Mouse (Mus musculus) erythroid progenitor cell, adult 5-6 weeks (primary cell): ENCODE measurements around the gene Pifo. TPM values are rescaled to one million over a fixed set of nuclear protein-coding genes. Genes with fewer than 3 reads are reported as not detected.

Source experiments
- ATAC-seq: replicated peaks from 2 replicates; pipeline ENCODE4 v1.8.0; 2016; ENCODE audit warnings: moderate number of reproducible peaks, mild to moderate bottlenecking, moderate TSS enrichment, inconsistent platforms; ENCODE audit not compliant: poor library complexity, low FRiP score, severe bottlenecking
- total RNA-seq, 2 experiments: library from RNA; stranded (forward) in 1 of 2; stranded (reverse) in 1 of 2; fragments of 150-400 nt in 1 of 2; fragments of 186-747, 209-891 nt in 1 of 2; gene quantifications; 2 replicates each; pipeline versions ENCODE4 v1.2.3 to v1.2.4; 2015 to 2017; ENCODE audit warnings: low replicate concordance in 2 of 2

Gene Pifo
- total RNA-seq, 2 experiments from 2014 or later, result not detected

DNA sequence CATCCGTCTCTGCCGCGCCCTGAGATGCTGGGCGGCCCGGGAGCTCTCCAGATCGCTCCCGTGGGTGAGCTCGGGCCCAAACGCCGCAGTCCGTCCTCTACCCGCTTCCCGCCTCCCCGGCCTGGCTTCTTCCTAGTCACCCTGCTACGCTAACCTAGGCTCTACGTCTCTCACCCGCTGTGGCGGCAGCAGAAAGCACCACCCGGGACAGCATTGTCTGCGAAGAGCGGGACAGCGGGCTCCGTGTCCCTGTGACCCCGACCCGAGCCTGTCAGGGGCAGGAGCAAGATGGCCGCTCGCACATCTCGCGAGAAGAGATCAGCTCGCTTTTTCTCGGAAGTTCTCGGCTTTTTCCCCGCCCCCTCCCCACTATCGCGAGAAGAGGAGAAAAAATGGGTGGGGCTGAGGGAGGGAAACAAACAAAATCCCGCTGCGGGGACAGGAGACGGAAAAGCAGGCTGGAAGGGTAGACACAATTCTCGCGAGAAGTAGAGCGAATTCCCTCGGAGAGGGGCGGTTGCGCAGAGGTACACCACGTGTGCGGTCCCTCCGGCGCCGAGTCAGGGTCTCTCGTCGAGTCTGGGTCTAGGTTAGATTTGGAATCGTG, 55.4 kb downstream of the Pifo start, which contains the start of gene Wdr77:
Wdr77 (plus strand) TSS at position 396 of the 607 bp plus-strand sequence.
- ATAC-seq, result peak; percentile 93

DNA sequence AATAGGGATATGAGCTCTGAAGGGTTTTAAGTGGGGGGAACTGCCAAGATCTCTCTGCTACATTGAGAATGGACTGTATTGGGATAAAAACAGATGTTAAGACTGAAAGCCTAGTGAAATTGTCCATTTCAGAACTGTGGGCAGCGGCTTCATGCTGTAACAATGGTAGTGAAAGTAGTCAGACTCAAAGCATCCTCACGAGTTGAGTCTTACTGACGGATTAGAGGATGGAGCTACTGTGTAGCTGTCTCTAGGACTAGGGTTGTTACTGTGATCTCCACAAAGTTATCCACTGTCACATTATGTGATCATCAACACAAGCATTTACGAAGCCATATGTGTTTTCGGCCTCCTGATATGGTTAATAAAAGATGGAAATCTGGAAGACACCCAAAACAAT, 56.2 kb downstream of the Pifo start:
- ATAC-seq, result no peak

DNA sequence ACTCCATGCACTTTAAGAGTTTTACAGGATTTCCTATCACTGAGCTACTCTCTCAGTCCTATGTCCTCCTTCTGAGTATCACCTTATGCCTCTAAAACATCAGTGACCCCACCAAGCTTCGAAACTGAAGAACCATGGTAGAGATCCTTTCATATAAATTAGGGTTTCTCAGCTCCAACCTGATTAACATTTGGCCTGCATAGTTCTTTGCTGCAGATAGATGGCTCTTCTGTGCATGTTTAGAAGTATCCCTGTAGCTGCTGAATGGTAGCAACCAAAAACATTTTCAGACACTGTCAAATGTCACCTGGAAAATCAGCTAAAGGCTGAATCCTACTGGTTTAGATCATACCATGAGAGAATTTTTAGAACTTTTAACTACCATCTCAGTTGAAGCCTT, 57.2 kb downstream of the Pifo start:
- ATAC-seq, result no peak

DNA sequence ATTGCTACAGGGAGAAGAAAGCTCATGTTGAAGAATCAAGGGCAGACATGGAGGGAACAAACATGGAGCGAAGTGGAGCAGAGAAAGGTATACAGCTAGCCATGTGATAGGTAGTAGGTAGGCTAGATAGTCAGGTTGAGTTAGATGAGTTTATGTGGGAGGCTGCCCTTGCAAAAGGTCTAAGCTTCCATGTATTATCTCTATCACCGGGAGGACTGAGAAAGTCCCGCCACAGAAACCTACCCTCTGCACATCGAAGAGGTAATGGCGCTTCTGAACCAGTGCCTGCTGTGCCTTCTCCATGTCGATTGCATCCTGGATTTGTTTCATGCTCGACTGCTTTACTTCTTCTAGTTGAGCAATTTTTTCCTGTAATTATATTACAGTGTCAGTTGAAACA, 63.1 kb downstream of the Pifo start:
- no peak for ATAC-seq

Other genes starting within 250 kb of the Pifo start
- 157 and 193 TPM in 2 replicates for gene Rap1a, start 213.3 kb downstream of the Pifo start, total RNA-seq (2015; ENCODE audit: low replicate concordance)
- gene Rap1a, start 213.3 kb downstream of the Pifo start, total RNA-seq (2017; ENCODE audit: low replicate concordance), result 182 and 220 TPM in 2 replicates
- gene Adora3, start 143.8 kb downstream of the Pifo start, total RNA-seq (2015; ENCODE audit: low replicate concordance), result 1.1 TPM in 1 of 2 replicates, not detected in the other
- gene Adora3, start 143.8 kb downstream of the Pifo start, total RNA-seq (2017; ENCODE audit: low replicate concordance), result not detected in 2 replicates
- gene Tmigd3, start 143.7 kb downstream of the Pifo start, total RNA-seq (2015; ENCODE audit: low replicate concordance), result not detected in 2 replicates
- gene Tmigd3, start 143.7 kb downstream of the Pifo start, total RNA-seq (2017; ENCODE audit: low replicate concordance), result not detected in 2 replicates
- 9.4 and 12.2 TPM in 2 replicates for gene I830077J02Rik, start 82.0 kb downstream of the Pifo start, total RNA-seq (2015; ENCODE audit: low replicate concordance)
- gene I830077J02Rik, start 82.0 kb downstream of the Pifo start, total RNA-seq (2017; ENCODE audit: low replicate concordance), result 1.4 and 3.4 TPM in 2 replicates
- 11.5 and 17.6 TPM in 2 replicates for gene Wdr77, start 55.3 kb downstream of the Pifo start, total RNA-seq (2015; ENCODE audit: low replicate concordance)
- gene Wdr77, start 55.3 kb downstream of the Pifo start, total RNA-seq (2017; ENCODE audit: low replicate concordance), result 8.7 and 10.1 TPM in 2 replicates
- gene Atp5f1, start 54.5 kb downstream of the Pifo start, total RNA-seq (2015; ENCODE audit: low replicate concordance), result 263 and 304 TPM in 2 replicates
- gene Atp5f1, start 54.5 kb downstream of the Pifo start, total RNA-seq (2017; ENCODE audit: low replicate concordance), result 199 and 322 TPM in 2 replicates
- gene Ovgp1, start 40.9 kb downstream of the Pifo start, total RNA-seq (2015; ENCODE audit: low replicate concordance), result 5.0 and 9.4 TPM in 2 replicates
- gene Ovgp1, start 40.9 kb downstream of the Pifo start, total RNA-seq (2017; ENCODE audit: low replicate concordance), result 0.30 and 3.9 TPM in 2 replicates
- 6.3 TPM in 1 of 2 replicates, not detected in the other for gene Chil5, start 18.2 kb upstream of the Pifo start, total RNA-seq (2015; ENCODE audit: low replicate concordance)
- gene Chil5, start 18.2 kb upstream of the Pifo start, total RNA-seq (2017; ENCODE audit: low replicate concordance), result 3.5 TPM in 1 of 2 replicates, not detected in the other
- not detected in 2 replicates for gene Chia1, start 98.6 kb upstream of the Pifo start, total RNA-seq (2015; ENCODE audit: low replicate concordance)
- gene Chia1, start 98.6 kb upstream of the Pifo start, total RNA-seq (2017; ENCODE audit: low replicate concordance), result not detected in 2 replicates
- gene Chil3, start 152.9 kb upstream of the Pifo start, total RNA-seq (2015; ENCODE audit: low replicate concordance), result 518 and 559 TPM in 2 replicates
- gene Chil3, start 152.9 kb upstream of the Pifo start, total RNA-seq (2017; ENCODE audit: low replicate concordance), result 252 and 257 TPM in 2 replicates
- 1.1 TPM in 1 of 2 replicates, not detected in the other for gene Chil4, start 204.9 kb upstream of the Pifo start, total RNA-seq (2015; ENCODE audit: low replicate concordance)
- gene Chil4, start 204.9 kb upstream of the Pifo start, total RNA-seq (2017; ENCODE audit: low replicate concordance), result not detected in 2 replicates